Mouse (Mus musculus) intestine, postnatal 0 days (tissue): ENCODE results near the gene Ints13. TPM values are rescaled to one million over a fixed set of nuclear protein-coding genes. Genes with fewer than 3 reads are reported as not detected.

Experiments
- ATAC-seq: fragments of 200-750 bp; cut with Nextera tagmentation; 2 replicates; pipeline ENCODE4 v1.8.0; 2017; ENCODE audit warnings: mild to moderate bottlenecking, moderate TSS enrichment, moderate library complexity
- H3K27ac ChIP-seq: fragments of 300-500 bp; sonication (generic); 2 replicates; pipeline ENCODE4 v1.5.1; 2014; ENCODE audit warnings: mild to moderate bottlenecking, low read depth, low read length, moderate library complexity
- H3K27me3 ChIP-seq: fragments of 300-500 bp; sonication (generic); replicated peaks from 2 replicates; pipeline ENCODE4 v1.6.1; 2014; ENCODE audit warnings: low read length, mixed read lengths; ENCODE audit not compliant: control insufficient read depth, insufficient read depth
- H3K36me3 ChIP-seq: fragments of 300-500 bp; sonication (generic); 2 replicates; pipeline ENCODE4 v1.6.1; 2014; ENCODE audit warnings: mild to moderate bottlenecking, moderate library complexity; ENCODE audit not compliant: control insufficient read depth, insufficient read depth
- H3K4me1 ChIP-seq: fragments of 300-500 bp; sonication (generic); replicated peaks from 2 replicates; pipeline ENCODE4 v1.6.1; 2014; ENCODE audit warnings: antibody characterized with exemption, low read length, mixed read lengths; ENCODE audit not compliant: control insufficient read depth, insufficient read depth
- H3K4me2 ChIP-seq: fragments of 300-500 bp; sonication (generic); replicated peaks from 2 replicates; pipeline ENCODE4 v1.6.1; 2014; ENCODE audit warnings: low read depth, mild to moderate bottlenecking, moderate library complexity
- H3K4me3 ChIP-seq: fragments of 300-500 bp; sonication (generic); 2 replicates; pipeline ENCODE4 v1.5.1; 2014; ENCODE audit warnings: low read depth, low read length
- H3K9ac ChIP-seq: fragments of 300-500 bp; sonication (generic); 2 replicates; pipeline ENCODE4 v1.6.1; 2014; ENCODE audit warnings: mild to moderate bottlenecking, low read depth, low read length
- H3K9me3 ChIP-seq: fragments of 300-500 bp; sonication (generic); 2 replicates; pipeline ENCODE4 v1.6.1; 2016; ENCODE audit warnings: mixed run types; ENCODE audit not compliant: control insufficient read depth
- CTCF ChIP-seq: sonication (generic); IDR thresholded peaks from 2 replicates; pipeline ENCODE4 v1.5.1; 2016; ENCODE audit warnings: low read depth, mild to moderate bottlenecking, control low read depth, antibody characterized with exemption, moderate library complexity
- WGBS: fragments of 180-500 bp; shearing (Covaris S2); extraction: QIAGEN DNeasy Blood & Tissue Kit; methylation state at CpG from one replicate; pipeline ENCODE4 v1.1.7; 2014; 5-methylcytosine and 5-hydroxymethylcytosine counted together
- polyA plus RNA-seq: library from polyadenylated mRNA; unstranded; fragments of >200 nt; fragmentation: Nextera tagmentation; extraction: Ambion mirVana; gene quantifications from 2 replicates; pipeline ENCODE4 v1.2.1, GENCODE M21; 2015

Ints13 gene
- polyA plus RNA-seq, 1 experiment from 2014 or later: 15.7 TPM

DNA sequence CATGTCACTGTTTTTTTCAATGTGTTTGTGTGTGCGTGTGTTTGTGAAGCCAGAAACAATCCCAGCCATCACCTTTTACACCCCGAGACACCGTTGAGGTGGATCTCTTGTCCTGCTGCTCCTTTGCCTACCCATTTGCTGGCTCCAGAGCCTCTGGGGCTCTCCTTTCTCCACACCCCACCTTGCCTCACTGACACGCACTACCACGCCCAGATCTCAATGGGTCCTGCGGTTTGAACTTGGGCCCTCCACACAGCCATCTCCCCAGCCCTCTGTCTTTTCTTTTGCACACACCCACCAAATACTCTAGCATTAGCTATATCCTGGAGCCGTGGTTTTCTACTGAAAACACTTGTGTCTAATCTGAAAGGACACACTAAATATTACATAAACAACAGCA, 34.3 kb upstream of the Ints13 start:
- ATAC-seq: no peak

GRCm38 (mm10) chr6:146611385-146611784, 33.8 kb upstream of the Ints13 start:
- WGBS: 77% methylated on average over 6 of the region's 6 CpGs
- no peak overlapping the region for H3K27ac ChIP-seq
- H3K4me2 ChIP-seq: no peak overlapping the region
- no peaks in the 10 kb centered on the region for H3K4me1 ChIP-seq
- peaks cover 74% of the 10 kb centered on the region for H3K36me3 ChIP-seq
- H3K9ac ChIP-seq: no peak overlapping the region
- TF ChIP-seq CTCF: no peak
- ATAC-seq: no peak
- H3K27me3 ChIP-seq: no peaks in the 10 kb centered on the region
- no peaks in the 10 kb centered on the region for H3K9me3 ChIP-seq
- H3K4me3 ChIP-seq: no peak overlapping the region

More for the DNA sequence above, 34.3 kb upstream of the Ints13 start:
- Histone ChIP-seq H3K9me3 (no peaks in the 10 kb centered on the region), H3K4me1 (no peaks in the 10 kb centered on the region), H3K27me3 (no peaks in the 10 kb centered on the region), H3K27ac (no peak overlapping the region), H3K9ac (no peak overlapping the region), H3K4me2 (no peak overlapping the region), H3K4me3 (no peak overlapping the region), H3K36me3 (peaks cover 74% of the 10 kb centered on the region)
- whole genome bisulfite sequencing: 75% methylated on average over 7 of the region's 7 CpGs
- TF ChIP-seq CTCF: no peak

DNA sequence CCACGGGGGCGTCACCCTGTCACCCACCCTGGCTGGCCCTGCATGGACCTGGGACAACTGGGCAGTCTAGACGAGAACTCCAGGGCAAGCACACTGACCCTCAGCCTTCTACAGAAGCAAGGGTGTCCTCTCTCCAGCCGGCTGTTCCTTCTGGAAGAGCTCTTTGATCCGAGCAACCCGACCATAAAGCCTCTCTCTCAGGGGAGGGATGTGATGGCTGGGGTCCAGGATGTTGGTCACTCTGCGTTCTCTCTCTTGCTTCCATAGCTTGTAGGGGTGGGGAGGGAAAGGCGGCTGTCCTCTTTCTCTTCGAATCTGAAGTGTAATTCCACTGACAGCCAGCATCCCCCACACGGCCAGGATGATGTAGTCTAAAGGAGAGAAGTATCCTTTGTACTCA, 26.0 kb upstream of the Ints13 start:
- 90% methylated on average over 10 of the region's 10 CpGs for WGBS
- Histone ChIP-seq H3K36me3 (peaks cover 80% of the 10 kb centered on the region), H3K4me3 (no peak overlapping the region), H3K4me1 (no peaks in the 10 kb centered on the region), H3K9ac (no peak overlapping the region), H3K27me3 (no peaks in the 10 kb centered on the region), H3K27ac (no peak overlapping the region), H3K9me3 (no peaks in the 10 kb centered on the region), H3K4me2 (no peak overlapping the region)
- no peak for TF ChIP-seq CTCF
- ATAC-seq: no peak

DNA sequence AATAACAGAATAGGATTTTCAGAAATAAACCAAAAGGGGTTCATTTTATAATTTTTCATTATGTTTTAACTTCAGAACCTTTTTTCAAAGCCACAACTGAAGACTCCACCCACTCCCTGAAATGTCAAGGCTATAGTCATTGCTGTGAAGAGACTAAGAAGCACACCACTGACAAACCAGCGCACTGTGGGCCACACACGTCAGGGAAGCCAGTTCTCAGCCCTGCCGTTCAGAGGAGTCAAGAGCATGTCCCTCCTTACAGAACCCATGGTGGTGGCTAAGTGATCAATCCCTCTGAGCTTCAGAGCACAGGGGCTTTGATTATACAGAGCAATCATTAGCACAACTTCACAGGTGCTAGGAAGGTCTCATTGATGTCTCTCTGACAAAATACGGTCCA, 25.0 kb upstream of the Ints13 start:
- H3K36me3 ChIP-seq: peaks cover 74% of the 10 kb centered on the region
- ATAC-seq: no peak
- WGBS: 90% methylated on average over 4 of the region's 4 CpGs
- no peak overlapping the region for H3K9ac ChIP-seq
- no peaks in the 10 kb centered on the region for H3K4me1 ChIP-seq
- no peak overlapping the region for H3K27ac ChIP-seq
- H3K27me3 ChIP-seq: no peaks in the 10 kb centered on the region
- no peak overlapping the region for H3K4me2 ChIP-seq
- no peak overlapping the region for H3K4me3 ChIP-seq
- no peak for TF ChIP-seq CTCF
- H3K9me3 ChIP-seq: no peaks in the 10 kb centered on the region

DNA sequence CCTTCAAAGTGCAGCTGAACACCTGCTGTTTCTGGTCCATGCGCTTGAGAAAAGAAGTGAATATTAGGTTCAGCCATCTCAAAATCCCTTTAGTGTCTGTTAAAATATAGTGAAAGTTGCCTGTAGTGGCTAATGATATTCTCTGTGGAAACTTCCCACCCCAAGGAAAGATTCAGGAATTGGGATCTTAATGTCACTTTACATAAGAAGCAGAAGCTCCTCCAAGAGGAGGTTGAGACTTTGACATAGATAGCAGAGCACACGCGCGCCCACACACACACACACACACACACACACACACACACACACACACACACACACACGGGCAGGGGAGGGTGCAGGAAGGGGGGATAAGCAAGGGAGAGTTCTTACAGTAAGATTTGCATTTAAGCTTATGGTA, 7.5 kb upstream of the Ints13 start:
- peaks cover 44% of the 10 kb centered on the region for H3K36me3 ChIP-seq

GRCm38 (mm10) chr6:146583366-146584046, 5.9 kb upstream of the Ints13 start:
- H3K27ac ChIP-seq: no peak overlapping the region
- H3K36me3 ChIP-seq: peaks cover 30% of the 10 kb centered on the region
- ATAC-seq: no peak
- H3K4me3 ChIP-seq: no peak overlapping the region
- WGBS: 73% methylated on average over 2 of the region's 2 CpGs
- no peaks in the 10 kb centered on the region; the same call in 1 of the 2 replicates for H3K4me1 ChIP-seq
- TF ChIP-seq CTCF: no peak
- no peak overlapping the region for H3K9ac ChIP-seq
- H3K4me2 ChIP-seq: no peak overlapping the region
- H3K27me3 ChIP-seq: no peaks in the 10 kb centered on the region
- no peaks in the 10 kb centered on the region for H3K9me3 ChIP-seq

More for the DNA sequence above, 7.5 kb upstream of the Ints13 start:
- TF ChIP-seq CTCF: no peak
- Histone ChIP-seq H3K4me3 (no peak overlapping the region), H3K4me2 (no peak overlapping the region), H3K27ac (no peak overlapping the region), H3K27me3 (no peaks in the 10 kb centered on the region), H3K9ac (no peak overlapping the region), H3K9me3 (no peaks in the 10 kb centered on the region), H3K4me1 (no peaks in the 10 kb centered on the region)
- WGBS: 93% methylated on average over 5 of the region's 5 CpGs
- no peak for ATAC-seq
